29 mouse cellular contexts compared by ENCODE assay signal in genomic region chr2:181201606-181202005, GRCm38 (mm10). TPM values are rescaled to one million over a fixed set of nuclear protein-coding genes. Genes with fewer than 3 reads are reported as not detected.
DNase-seq lines count a peak whose midpoint lies in the region; ATAC-seq and TF ChIP-seq lines count a peak whose summit lies in the region.
"Had no signal": no experiment of that assay in that cellular context is flagged by ENCODE, and none has a peak within 500 bp of the region (broad histone marks: within the 10 kb centered on the region; RNA-seq: fewer than 3 reads in every experiment).

No protein-coding gene starts in this region.

- peak overlapping the region; percentile 43; the same call in 1 of the 2 replicates for H3K4me2 ChIP-seq in intestine, postnatal 0 days (replicated peaks; ENCODE audit: low read depth)
- no peak overlapping the region for H3K4me2 ChIP-seq in intestine, embryonic 15.5 days (replicated peaks)
- H3K4me2 ChIP-seq in lung, postnatal 0 days (replicated peaks; ENCODE audit: low read depth, low read length): no peak overlapping the region
- no peak overlapping the region for H3K4me2 ChIP-seq in forebrain, embryonic 15.5 days (replicated peaks)
- H3K4me2 ChIP-seq: embryonic facial prominence, embryonic 12.5 days; embryonic facial prominence, embryonic 15.5 days; heart, embryonic 13.5 days; hindbrain, embryonic 14.5 days had no signal

- H3K4me3 ChIP-seq in intestine, postnatal 0 days (ENCODE audit: low read depth, low read length): no peak overlapping the region
- no peak overlapping the region for H3K4me3 ChIP-seq in intestine, embryonic 15.5 days (replicated peaks)
- no peak overlapping the region for H3K4me3 ChIP-seq in lung, postnatal 0 days (ENCODE audit: low read depth, low read length)
- H3K4me3 ChIP-seq in forebrain, embryonic 15.5 days: no peak overlapping the region
- H3K4me3 ChIP-seq: embryonic facial prominence, embryonic 12.5 days; embryonic facial prominence, embryonic 15.5 days; heart, adult 2 months; heart, embryonic 10.5 days; heart, embryonic 13.5 days had no signal

- TF ChIP-seq EP300 in lung, postnatal 0 days (IDR thresholded peaks at IDR 0.05): peak; percentile 78

- 50% methylated on average over 3 of the region's 3 CpGs for WGBS in intestine, postnatal 0 days
- 66% methylated on average over 3 of the region's 3 CpGs for WGBS in intestine, embryonic 15.5 days
- WGBS in lung, postnatal 0 days: 41% methylated on average over 3 of the region's 3 CpGs
- 77% methylated on average over 3 of the region's 3 CpGs for WGBS in forebrain, embryonic 15.5 days

- peaks cover 11% of the 10 kb centered on the region; the same call in 1 of the 2 replicates for H3K4me1 ChIP-seq in intestine, postnatal 0 days (replicated peaks; ENCODE audit: control insufficient read depth, insufficient read depth, low read length)
- H3K4me1 ChIP-seq in intestine, embryonic 15.5 days (replicated peaks): peaks cover 8% of the 10 kb centered on the region; the same call in 1 of the 2 replicates
- no peaks in the 10 kb centered on the region; the same call in 1 of the 2 replicates for H3K4me1 ChIP-seq in lung, postnatal 0 days (ENCODE audit: insufficient read depth, low read depth, low read length)
- H3K4me1 ChIP-seq in forebrain, embryonic 15.5 days: no peaks in the 10 kb centered on the region
- H3K4me1 ChIP-seq: embryonic facial prominence, embryonic 12.5 days; embryonic facial prominence, embryonic 15.5 days; heart, embryonic 13.5 days had no signal

- no peaks in the 10 kb centered on the region for H3K27me3 ChIP-seq in intestine, postnatal 0 days (replicated peaks; ENCODE audit: control insufficient read depth, insufficient read depth, low read length)
- H3K27me3 ChIP-seq in intestine, embryonic 15.5 days (replicated peaks): no peaks in the 10 kb centered on the region
- no peaks in the 10 kb centered on the region for H3K27me3 ChIP-seq in lung, postnatal 0 days (replicated peaks; ENCODE audit: insufficient read depth, low read length)
- no peaks in the 10 kb centered on the region for H3K27me3 ChIP-seq in forebrain, embryonic 15.5 days
- H3K27me3 ChIP-seq: embryonic facial prominence, embryonic 12.5 days had no signal

- H3K27ac ChIP-seq in intestine, postnatal 0 days (ENCODE audit: low read depth, low read length): 0 out of 2 replicates have a peak overlapping the region, but pooled peaks have one; percentile 70
- no peak overlapping the region for H3K27ac ChIP-seq in intestine, embryonic 15.5 days
- H3K27ac ChIP-seq in lung, postnatal 0 days (ENCODE audit: low read length): peak overlapping the region; percentile 62
- H3K27ac ChIP-seq in forebrain, embryonic 15.5 days (replicated peaks): no peak overlapping the region
- H3K27ac ChIP-seq: embryonic facial prominence, embryonic 12.5 days; embryonic facial prominence, embryonic 15.5 days; heart, adult 2 months; heart, embryonic 10.5 days; heart, embryonic 13.5 days; hindbrain, embryonic 14.5 days had no signal

- no peak for ATAC-seq in intestine, postnatal 0 days
- ATAC-seq in intestine, embryonic 15.5 days: no peak
- peak; percentile 96 for ATAC-seq in lung, postnatal 0 days
- ATAC-seq in forebrain, embryonic 15.5 days (replicated peaks): no peak
- no peak for ATAC-seq in granulocyte monocyte progenitor cell, adult 5-6 weeks (replicated peaks; ENCODE audit: poor library complexity, severe bottlenecking)
- ATAC-seq: forebrain, embryonic 14.5 days; Patski had no signal

- H3K9me3 ChIP-seq in intestine, postnatal 0 days (ENCODE audit: control insufficient read depth): no peaks in the 10 kb centered on the region
- no peaks in the 10 kb centered on the region for H3K9me3 ChIP-seq in intestine, embryonic 15.5 days
- H3K9me3 ChIP-seq in lung, postnatal 0 days (ENCODE audit: low read length): no peaks in the 10 kb centered on the region
- H3K9me3 ChIP-seq in forebrain, embryonic 15.5 days: no peaks in the 10 kb centered on the region
- H3K9me3 ChIP-seq: embryonic facial prominence, embryonic 12.5 days; embryonic facial prominence, embryonic 15.5 days; heart, embryonic 10.5 days; heart, embryonic 13.5 days had no signal

- no peaks in the 10 kb centered on the region for H3K36me3 ChIP-seq in intestine, postnatal 0 days (ENCODE audit: control insufficient read depth, insufficient read depth)
- H3K36me3 ChIP-seq in intestine, embryonic 15.5 days: no peaks in the 10 kb centered on the region
- H3K36me3 ChIP-seq in lung, postnatal 0 days (ENCODE audit: insufficient read depth, low read length): no peaks in the 10 kb centered on the region
- no peaks in the 10 kb centered on the region for H3K36me3 ChIP-seq in forebrain, embryonic 15.5 days
- H3K36me3 ChIP-seq: embryonic facial prominence, embryonic 12.5 days; embryonic facial prominence, embryonic 15.5 days; heart, embryonic 10.5 days; heart, embryonic 13.5 days had no signal

- H3K9ac ChIP-seq in intestine, postnatal 0 days (ENCODE audit: low read depth, low read length): no peak overlapping the region
- no peak overlapping the region for H3K9ac ChIP-seq in intestine, embryonic 15.5 days
- no peak overlapping the region for H3K9ac ChIP-seq in lung, postnatal 0 days (replicated peaks; ENCODE audit: low read depth)
- no peak overlapping the region for H3K9ac ChIP-seq in forebrain, embryonic 15.5 days (replicated peaks)
- H3K9ac ChIP-seq: embryonic facial prominence, embryonic 12.5 days; embryonic facial prominence, embryonic 15.5 days; heart, embryonic 13.5 days; hindbrain, embryonic 14.5 days had no signal

- no peak for TF ChIP-seq CTCF in intestine, postnatal 0 days (IDR thresholded peaks at IDR 0.05; ENCODE audit: low read depth)
- TF ChIP-seq CTCF in lung, postnatal 0 days (IDR thresholded peaks at IDR 0.05): no peak

- peak; percentile 85 for DNase-seq in lung, postnatal 0 days (ENCODE audit: low spot score)
- DNase-seq in lung, postnatal 36 days: peak; percentile 71
- DNase-seq in Muller cell, postnatal 12 days (ENCODE audit: inconsistent ontology term): no peak
- DNase-seq: adrenal gland, postnatal 10 days; adrenal gland, postnatal 36 days; cerebellum, adult 18-20 months; cerebellum, adult 9-10 months; cerebellum, postnatal 14 days; gastrocnemius, postnatal 25 days; heart, adult 2 months; heart, postnatal 14 days; heart, postnatal 4 days had no signal

RNA-seq across cellular contexts. Expression of gene Ptk6, which starts 1.0 kb away (rescaled TPM):
- 1.9 and 2.4 TPM in 2 replicates for polyA plus RNA-seq in intestine, postnatal 0 days (2015; fragmentation: Nextera tagmentation; extraction: Ambion mirVana)
- polyA plus RNA-seq in intestine, embryonic 15.5 days (2015; fragmentation: Nextera tagmentation; extraction: Ambion mirVana): 0.14 and 0.21 TPM in 2 replicates
- 0.23 and 0.25 TPM in 2 replicates for polyA plus RNA-seq in lung, postnatal 0 days (2015; fragmentation: Nextera tagmentation; extraction: Ambion mirVana)
- not detected in 2 replicates for polyA plus RNA-seq in forebrain, embryonic 15.5 days (2015; fragmentation: Nextera tagmentation; extraction: Ambion mirVana)
- total RNA-seq in granulocyte monocyte progenitor cell, adult 5-6 weeks (2014; fragmentation: Nextera tagmentation): not detected in 2 replicates
- total RNA-seq in granulocyte monocyte progenitor cell, adult 5-6 weeks (2017): not detected in 2 replicates
- total RNA-seq: adrenal gland, adult 18-20 months; adrenal gland, postnatal 36 days; common myeloid progenitor, adult 5-6 weeks; gastrocnemius, adult 8-10 months; gastrocnemius, postnatal 25 days; heart, postnatal 14 days; heart, postnatal 4 days had no signal
- polyA plus RNA-seq: embryonic facial prominence, embryonic 12.5 days; forebrain, embryonic 11.5 days; forebrain, embryonic 14.5 days; heart, adult 2 months; heart, embryonic 10.5 days; hindbrain, embryonic 11.5 days; hindbrain, embryonic 14.5 days; Patski had no signal

RNA-seq across cellular contexts. Expression of gene Srms, which starts 11.4 kb away (rescaled TPM):
- polyA plus RNA-seq in intestine, postnatal 0 days (2015; fragmentation: Nextera tagmentation; extraction: Ambion mirVana): 0.17 and 0.20 TPM in 2 replicates
- 0.05 TPM in 1 of 2 replicates, not detected in the other for polyA plus RNA-seq in intestine, embryonic 15.5 days (2015; fragmentation: Nextera tagmentation; extraction: Ambion mirVana)
- polyA plus RNA-seq in lung, postnatal 0 days (2015; fragmentation: Nextera tagmentation; extraction: Ambion mirVana): 2.5 and 2.6 TPM in 2 replicates
- 0.06 TPM in 1 of 2 replicates, not detected in the other for polyA plus RNA-seq in forebrain, embryonic 15.5 days (2015; fragmentation: Nextera tagmentation; extraction: Ambion mirVana)
- not detected in 2 replicates for total RNA-seq in granulocyte monocyte progenitor cell, adult 5-6 weeks (2014; fragmentation: Nextera tagmentation)
- total RNA-seq in granulocyte monocyte progenitor cell, adult 5-6 weeks (2017): not detected in 2 replicates
- total RNA-seq: common myeloid progenitor, adult 5-6 weeks had no signal
- polyA plus RNA-seq: Patski had no signal

RNA-seq across cellular contexts. Expression of gene Ppdpf, which starts 14.6 kb away (rescaled TPM):
- 197 TPM in 2 replicates for polyA plus RNA-seq in intestine, postnatal 0 days (2015; fragmentation: Nextera tagmentation; extraction: Ambion mirVana)
- 264 and 275 TPM in 2 replicates for polyA plus RNA-seq in intestine, embryonic 15.5 days (2015; fragmentation: Nextera tagmentation; extraction: Ambion mirVana)
- 261 and 262 TPM in 2 replicates for polyA plus RNA-seq in lung, postnatal 0 days (2015; fragmentation: Nextera tagmentation; extraction: Ambion mirVana)
- polyA plus RNA-seq in forebrain, embryonic 15.5 days (2015; fragmentation: Nextera tagmentation; extraction: Ambion mirVana): 512 and 520 TPM in 2 replicates
- total RNA-seq in granulocyte monocyte progenitor cell, adult 5-6 weeks (2014; fragmentation: Nextera tagmentation): 82.3 and 90.4 TPM in 2 replicates
- total RNA-seq in granulocyte monocyte progenitor cell, adult 5-6 weeks (2017): 70.3 and 77.7 TPM in 2 replicates

RNA-seq across cellular contexts. Expression of gene Fndc11, which starts 18.2 kb away (rescaled TPM):
- polyA plus RNA-seq in intestine, postnatal 0 days (2015; fragmentation: Nextera tagmentation; extraction: Ambion mirVana): 0.13 TPM in 1 of 2 replicates, not detected in the other
- polyA plus RNA-seq in intestine, embryonic 15.5 days (2015; fragmentation: Nextera tagmentation; extraction: Ambion mirVana): not detected in 2 replicates
- 0.86 and 0.91 TPM in 2 replicates for polyA plus RNA-seq in lung, postnatal 0 days (2015; fragmentation: Nextera tagmentation; extraction: Ambion mirVana)
- not detected in 2 replicates for polyA plus RNA-seq in forebrain, embryonic 15.5 days (2015; fragmentation: Nextera tagmentation; extraction: Ambion mirVana)
- total RNA-seq in granulocyte monocyte progenitor cell, adult 5-6 weeks (2014; fragmentation: Nextera tagmentation): not detected in 2 replicates
- total RNA-seq in granulocyte monocyte progenitor cell, adult 5-6 weeks (2017): not detected in 2 replicates
- total RNA-seq: adrenal gland, postnatal 36 days; common myeloid progenitor, adult 5-6 weeks; ES-E14; gastrocnemius, adult 8-10 months; gastrocnemius, postnatal 25 days; heart, adult 2 months; heart, postnatal 4 days had no signal
- polyA plus RNA-seq: forebrain, embryonic 11.5 days; heart, embryonic 10.5 days; hindbrain, embryonic 11.5 days; hindbrain, embryonic 14.5 days; Patski had no signal

RNA-seq across cellular contexts. Expression of gene Helz2, which starts 40.2 kb away (rescaled TPM):
- polyA plus RNA-seq in intestine, postnatal 0 days (2015; fragmentation: Nextera tagmentation; extraction: Ambion mirVana): 5.7 and 6.9 TPM in 2 replicates
- polyA plus RNA-seq in intestine, embryonic 15.5 days (2015; fragmentation: Nextera tagmentation; extraction: Ambion mirVana): 2.2 and 2.8 TPM in 2 replicates
- polyA plus RNA-seq in lung, postnatal 0 days (2015; fragmentation: Nextera tagmentation; extraction: Ambion mirVana): 3.1 and 3.5 TPM in 2 replicates
- polyA plus RNA-seq in forebrain, embryonic 15.5 days (2015; fragmentation: Nextera tagmentation; extraction: Ambion mirVana): 0.29 and 0.37 TPM in 2 replicates
- total RNA-seq in granulocyte monocyte progenitor cell, adult 5-6 weeks (2014; fragmentation: Nextera tagmentation): 5.6 and 6.1 TPM in 2 replicates
- 3.0 and 6.0 TPM in 2 replicates for total RNA-seq in granulocyte monocyte progenitor cell, adult 5-6 weeks (2017)

Comparison
In these comparisons a context has a peak if more than half of its experiments do, and no peak if none do; other contexts are left out.
1. H3K27ac ChIP-seq: peak in intestine, postnatal 0 days (single experiment) and lung, postnatal 0 days (single experiment); none in intestine, embryonic 15.5 days (single experiment) and forebrain, embryonic 15.5 days (single experiment).